Mouse (Mus musculus): ENCODE data around the gene Jakmip3. TPM values are rescaled to one million over a fixed set of nuclear protein-coding genes. Genes with fewer than 3 reads are reported as not detected.

The Jakmip3 gene
- total RNA-seq, 1 experiment from 2014 or later, result 14.1 TPM

DNA sequence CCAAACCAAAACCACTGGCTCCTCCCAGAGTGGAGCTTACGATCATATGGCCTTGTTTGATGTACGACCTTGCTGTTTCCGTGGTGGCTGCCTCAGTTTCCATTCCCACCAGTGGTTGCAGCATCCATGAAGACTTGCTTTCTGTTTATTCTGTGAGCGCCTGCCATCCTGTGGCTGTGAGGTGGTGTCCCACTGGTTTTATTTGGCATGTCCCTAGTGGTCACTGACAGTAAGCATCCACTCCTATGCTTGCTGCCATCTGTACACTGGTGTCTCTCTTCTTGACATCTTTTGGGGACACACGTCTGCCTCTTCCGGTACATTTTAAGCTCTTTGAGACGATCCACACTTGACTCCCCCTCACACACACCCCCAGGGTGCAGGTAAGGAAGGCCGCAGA, 7.2 kb downstream of the Jakmip3 start:
- DNase-seq, result no peak

DNA sequence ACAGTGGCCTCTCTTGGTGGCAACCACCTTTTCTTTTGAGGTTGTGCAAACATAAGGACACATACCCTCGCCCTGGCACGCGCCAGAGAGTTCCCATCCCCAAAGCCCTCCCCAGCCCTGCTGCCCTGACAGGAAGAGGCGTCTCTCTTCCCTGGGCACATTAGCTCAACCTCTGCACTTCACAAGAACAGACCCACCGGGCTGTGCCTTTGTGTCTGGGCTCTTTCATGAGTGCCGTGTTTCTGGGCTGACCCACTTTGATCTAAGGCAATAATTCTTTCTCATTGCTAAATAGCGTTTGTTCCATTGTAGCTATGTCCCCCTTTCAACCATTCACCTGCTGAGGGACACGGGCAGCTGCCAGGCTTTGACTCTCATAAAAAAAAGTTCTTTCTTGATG, 7.8 kb downstream of the Jakmip3 start:
- no peak for DNase-seq

DNA sequence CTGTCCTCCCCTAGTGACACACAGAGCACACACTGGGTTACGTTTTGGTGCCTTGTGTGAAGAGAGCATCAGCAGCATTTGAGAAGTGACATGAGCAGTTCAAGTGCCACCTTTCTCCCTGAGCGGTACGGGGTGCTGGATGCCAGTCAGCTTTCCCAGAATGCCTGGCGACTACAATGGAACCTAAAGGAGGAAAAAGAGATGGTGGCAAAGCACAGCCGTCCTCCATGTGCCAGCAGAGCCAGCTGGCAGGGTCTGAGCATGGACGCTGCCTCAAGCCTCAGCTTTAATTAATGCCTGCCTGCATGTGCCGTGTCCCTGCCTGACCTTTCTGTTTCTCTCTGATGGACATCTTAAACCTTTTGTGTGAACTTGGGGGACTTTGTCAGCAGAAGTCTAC, 15.3 kb downstream of the Jakmip3 start:
- no peak for DNase-seq

DNA sequence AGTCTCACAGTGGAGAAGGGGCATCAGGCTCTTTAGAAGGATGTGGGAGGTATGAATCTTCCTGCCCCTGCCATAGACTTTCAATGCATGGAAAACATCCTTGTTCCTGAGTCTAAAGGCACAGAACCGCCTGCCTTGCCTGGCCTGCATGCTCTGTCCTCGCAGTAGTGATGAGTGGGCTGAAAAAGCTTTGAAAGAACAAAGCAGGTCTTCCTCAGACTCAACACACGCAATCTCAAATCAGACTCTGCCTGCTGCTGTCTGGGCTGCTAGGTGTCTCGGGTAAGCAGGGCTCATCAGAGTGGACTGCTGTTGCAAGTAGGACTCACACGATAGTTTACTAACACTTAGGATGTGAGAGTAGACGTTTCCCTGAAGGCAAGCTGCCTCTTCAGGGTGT, 16.6 kb downstream of the Jakmip3 start:
- DNase-seq, result no peak

DNA sequence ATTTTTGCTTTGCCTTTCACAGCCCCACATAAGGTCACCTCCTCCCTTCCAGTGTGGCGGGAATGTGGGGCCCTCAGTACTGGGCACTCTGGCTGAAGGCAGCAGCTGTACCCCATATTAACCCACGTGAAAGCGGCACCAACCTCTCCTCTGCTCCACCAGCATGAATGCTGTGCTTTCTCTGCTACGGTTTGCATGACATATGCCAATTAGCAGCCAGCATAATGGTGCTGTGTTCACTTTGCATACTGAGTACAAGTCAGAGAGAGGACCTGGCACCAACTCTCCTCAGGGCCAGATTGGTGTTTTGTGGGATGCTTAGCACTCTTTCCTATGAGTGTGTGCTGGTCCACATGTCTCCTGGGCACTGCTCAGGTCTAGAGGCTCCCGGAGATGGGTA, 19.2 kb downstream of the Jakmip3 start:
- DNase-seq, result no peak

DNA sequence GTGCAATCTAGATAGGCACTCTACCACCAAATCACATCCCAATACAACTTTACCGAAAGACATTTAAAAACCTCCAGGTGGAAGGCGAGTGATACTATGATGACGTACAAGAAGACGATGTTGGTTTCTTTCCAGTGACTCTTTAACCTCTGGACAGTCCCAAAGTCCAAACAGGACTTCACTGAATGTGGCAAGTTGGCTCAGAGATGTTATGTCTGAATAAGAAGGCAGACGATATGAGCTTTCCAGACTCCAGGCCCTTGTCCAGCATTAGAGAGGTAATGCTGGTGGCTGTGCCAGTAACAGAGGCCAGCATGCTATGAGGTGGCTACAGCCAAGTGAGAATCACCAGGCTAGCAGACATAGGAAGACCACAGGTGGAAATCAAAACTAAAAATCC, 23.2 kb downstream of the Jakmip3 start:
- no peak for DNase-seq

DNA sequence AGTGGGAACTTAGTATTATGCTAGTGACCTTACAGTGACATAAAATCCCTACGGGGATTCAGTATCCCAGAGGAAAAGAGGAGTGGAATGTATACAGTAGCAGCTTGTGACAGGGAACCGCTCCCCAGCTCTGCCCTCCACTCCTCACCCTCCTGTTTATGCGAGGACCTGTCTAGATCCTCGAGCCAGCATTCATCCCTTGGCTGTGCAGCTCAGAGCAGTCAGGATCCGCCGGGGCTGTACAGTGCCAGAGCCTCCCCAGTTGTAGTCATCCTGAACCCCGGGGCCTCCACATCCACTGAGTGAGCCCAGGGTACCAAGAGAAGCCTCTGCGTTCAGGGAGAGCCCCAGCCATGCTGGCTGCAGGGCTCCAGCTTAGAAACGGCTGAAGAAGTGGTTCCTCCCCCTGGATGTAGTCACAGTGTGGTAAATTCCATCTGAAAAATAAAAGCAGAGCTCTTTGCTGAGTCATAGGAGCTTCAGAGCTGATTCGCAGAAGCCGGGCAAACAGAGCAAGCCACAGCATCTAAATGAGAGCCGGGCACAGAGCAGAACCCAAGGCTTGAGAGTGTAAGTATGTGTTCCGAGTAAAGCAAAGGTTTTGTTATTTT, 27.6 kb downstream of the Jakmip3 start:
- DNase-seq, result peak; percentile 8

DNA sequence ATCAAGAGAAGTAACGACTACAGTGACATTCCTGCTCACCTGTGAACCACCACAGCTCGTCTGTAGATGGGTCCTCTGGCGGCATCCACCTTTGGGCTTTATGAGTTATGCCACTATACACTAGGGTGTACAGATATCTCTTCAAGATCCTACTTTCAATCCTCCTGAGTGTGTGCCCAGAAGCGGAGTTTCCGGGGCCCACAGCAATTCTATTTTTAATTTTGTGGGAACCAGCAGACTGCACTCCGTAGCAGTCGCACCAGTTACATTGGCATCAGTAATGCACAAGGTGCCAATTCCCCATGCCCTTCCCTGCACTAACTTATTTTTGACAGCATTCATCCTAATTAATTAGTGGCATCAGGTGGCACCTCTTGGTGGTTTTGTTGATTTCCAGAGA, 37.0 kb downstream of the Jakmip3 start:
- DNase-seq, result no peak

DNA sequence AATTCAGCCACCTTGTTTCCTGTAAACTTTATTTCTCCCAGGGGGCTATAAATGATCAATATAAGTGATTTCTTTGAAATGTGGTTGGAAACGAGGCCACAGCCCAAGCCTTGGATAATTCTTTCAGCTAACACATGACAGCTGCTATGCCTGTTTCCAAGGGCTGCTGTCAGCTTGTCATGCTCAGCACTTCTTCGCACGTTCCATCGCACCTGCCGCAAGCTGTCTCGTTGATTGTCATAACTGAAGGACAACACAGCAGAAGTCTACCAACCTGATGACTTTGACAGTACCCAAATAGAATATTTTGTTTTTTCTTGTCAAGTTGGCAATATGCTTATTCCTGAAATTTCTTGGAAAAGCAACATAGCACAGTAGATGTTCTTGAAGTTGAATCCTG, 44.0 kb downstream of the Jakmip3 start:
- DNase-seq, result no peak

DNA sequence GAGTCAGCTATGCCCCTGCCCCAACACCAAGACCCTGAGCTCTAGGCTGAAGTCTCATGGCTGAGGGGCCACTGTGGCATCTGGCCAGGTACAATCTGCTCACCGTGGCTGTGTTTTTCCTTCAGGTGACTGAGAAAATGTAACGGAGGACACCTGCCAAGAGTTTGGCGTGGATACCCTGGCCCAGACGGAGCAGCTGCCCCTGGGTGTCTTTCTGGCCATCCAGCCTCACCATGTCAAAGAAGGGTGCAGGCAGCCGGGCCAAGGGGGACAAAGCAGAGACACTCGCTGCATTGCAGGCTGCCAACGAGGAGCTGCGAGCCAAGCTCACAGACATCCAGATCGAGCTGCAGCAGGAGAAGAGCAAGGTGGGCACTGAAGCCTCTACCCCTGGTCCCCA, 48.6 kb downstream of the Jakmip3 start:
- DNase-seq, result no peak

DNA sequence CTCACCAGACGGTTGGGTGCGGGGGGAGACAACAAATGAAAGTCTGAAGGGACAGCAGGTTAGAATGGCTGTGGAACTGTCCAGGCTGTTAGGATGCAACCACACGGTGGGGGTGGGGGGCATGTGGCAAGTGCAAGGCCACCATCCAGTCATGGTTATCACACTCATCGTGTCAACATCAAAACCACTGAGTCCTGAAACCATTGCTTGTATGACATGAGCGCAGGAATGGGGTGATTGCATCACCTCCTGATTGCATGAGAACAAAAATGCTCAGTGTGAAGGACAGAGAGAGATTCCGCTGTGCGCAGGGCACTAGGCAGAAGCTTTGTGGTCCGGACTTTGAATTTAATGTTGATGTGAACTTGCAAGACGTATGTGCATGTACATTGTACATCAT, 62.2 kb downstream of the Jakmip3 start:
- DNase-seq, result peak; percentile 7

DNA sequence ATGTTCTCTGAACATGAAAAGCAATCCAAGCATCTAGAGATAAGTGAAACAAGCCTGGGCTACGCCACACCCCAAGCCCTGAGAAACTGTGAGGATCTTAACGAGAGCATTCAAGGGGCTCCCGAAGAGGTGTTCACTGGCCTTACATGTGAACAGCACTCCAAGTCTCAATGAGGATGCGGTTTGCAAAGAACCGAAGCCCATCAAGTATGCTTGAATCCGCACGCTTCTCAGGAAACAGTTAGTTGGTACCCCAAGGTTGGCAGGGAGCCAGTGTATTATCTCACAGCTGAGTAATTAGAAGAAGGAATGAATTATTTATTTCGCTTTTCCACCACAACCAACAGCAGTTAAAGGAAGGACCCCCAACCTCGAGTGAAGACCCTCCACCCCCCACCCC, 62.7 kb downstream of the Jakmip3 start:
- no peak for DNase-seq

DNA sequence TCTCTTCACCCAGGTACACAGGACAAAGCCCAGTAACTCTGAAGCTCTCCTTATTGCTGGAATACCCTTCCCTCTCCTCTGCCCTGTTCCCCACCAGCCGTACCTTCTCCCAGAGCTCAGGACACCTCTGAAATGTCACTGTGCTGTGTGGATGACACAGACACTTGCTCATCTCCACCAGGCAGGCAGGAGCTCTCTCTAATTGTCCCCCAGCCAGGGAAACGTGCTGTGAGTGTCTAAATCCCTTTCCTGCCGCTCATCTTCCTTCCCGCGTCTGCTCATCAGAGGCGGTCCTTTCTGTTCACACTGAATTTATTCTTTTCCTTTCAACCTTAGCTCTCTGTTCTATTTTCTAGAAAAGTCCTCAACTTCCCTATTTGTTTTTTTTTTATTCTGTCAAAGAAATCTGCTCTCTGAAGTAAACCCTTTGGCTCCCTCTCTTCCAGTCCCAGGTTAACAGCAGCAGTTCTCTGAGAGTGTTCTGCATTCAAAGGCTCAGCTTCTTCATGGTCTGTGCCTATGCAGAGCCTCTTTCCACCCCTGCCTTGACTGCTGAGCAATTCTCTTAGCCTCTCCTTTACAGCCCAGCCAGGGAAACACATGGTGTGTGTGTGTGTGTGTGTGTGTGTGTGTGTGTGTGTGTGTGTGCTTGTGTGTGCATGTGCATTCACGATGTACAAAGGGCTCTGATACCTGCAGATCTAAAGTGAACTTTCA, 69.4 kb downstream of the Jakmip3 start:
- DNase-seq, result no peak

DNA sequence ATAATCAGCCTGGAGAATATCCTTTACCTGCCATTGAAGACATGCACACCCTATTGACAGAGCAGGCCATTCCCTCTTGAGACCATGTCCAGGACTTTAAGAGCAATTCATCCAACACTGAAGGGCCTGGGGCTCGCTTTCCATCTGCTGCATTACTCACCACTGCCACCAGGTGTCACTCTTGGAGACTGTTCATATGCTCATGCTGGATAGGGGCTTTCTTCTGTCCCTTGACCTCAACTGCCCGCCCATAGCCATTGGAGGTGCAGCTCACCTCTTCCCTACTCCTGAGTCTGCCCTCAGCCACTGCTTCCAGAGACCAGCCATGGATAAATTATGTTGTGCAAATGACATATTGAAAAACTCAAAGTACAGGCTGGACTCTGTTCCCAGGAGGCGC, 70.5 kb downstream of the Jakmip3 start:
- peak; percentile 43 for DNase-seq

DNA sequence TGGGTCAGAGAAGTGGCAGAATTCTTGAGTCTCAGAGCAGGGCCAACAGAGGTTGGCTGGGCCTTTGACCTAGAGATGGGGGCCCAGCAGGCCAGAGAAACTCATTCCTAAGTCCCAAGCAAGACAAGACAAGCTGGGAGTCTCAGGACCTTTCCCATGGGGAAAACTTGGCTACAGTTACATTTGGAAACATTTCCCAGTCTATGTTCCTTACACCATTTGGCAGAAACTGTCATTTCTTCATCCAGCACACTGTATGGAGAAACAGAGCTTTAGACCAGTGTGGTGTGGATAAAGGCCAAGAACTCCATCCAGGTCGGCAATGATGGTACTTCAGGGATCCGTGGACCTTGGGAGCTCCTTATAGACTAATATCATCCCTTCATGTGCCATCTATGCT, 71.1 kb downstream of the Jakmip3 start:
- no peak for DNase-seq

DNA sequence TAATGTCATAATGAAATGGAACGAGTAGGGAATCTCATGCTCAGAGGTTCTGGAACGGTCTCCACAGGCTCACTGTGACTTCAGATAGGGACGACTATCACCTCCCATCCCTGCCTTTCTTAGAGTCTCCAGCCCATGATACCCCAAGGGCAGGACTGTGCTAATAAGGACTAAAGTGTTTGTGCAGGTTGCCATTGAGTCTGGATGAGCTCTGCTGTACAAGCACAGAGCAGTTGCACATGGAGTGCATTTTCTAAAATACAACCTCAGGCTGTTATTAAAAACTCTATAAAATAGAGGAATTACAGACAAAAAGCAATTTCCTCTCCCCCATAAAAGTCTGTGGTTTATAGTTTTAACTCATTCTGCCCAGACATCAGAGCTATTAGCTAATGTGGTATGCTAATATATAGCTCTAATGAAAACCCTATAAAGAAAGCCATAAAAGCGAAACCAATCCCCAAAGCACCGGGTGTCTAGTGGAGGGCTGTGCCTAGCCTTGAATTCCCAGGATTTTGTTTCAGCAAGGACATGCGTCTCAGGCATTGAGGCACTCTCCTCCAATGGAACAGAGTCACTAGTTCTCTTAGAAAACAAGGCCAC, 72.3 kb downstream of the Jakmip3 start:
- no peak for DNase-seq

DNA sequence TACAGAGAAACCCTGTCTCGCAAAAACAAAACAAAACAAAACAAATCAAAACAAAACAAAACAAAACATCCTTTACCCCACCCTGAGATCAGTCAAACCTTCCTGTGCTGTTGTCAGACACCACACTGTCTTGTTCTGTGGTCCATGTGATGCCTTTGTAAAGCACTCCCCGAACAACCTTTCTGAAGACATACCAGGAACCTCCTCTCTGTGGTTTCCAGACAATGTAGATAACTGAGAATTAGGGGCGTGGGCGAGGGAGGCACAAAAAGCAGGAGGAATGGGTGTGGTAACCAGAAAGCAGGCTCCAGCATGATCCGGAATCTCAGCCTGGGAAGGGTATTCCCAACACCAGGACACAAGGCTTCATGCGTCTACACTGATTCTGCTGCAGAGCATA, 74.6 kb downstream of the Jakmip3 start:
- DNase-seq, result no peak

DNA sequence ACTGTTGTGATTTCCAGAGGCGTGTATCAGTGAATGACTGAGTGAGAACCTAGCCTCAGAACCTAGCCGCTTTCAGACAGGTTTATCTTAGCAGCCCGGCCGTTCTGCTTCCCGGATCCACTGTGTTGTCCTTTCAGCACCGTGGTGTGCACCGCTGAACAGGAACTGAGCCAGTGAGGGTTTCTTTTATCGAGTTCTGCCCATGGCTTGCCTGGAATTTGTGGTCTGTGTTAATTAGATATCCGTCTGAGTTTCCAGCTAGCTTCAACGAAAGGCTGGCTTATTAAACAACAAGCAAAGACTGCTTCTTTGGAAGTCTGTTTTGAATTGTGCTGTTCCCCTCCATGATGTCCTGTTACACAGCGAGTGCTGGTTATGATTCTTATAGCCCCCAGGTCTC, 75.8 kb downstream of the Jakmip3 start:
- DNase-seq, result no peak

DNA sequence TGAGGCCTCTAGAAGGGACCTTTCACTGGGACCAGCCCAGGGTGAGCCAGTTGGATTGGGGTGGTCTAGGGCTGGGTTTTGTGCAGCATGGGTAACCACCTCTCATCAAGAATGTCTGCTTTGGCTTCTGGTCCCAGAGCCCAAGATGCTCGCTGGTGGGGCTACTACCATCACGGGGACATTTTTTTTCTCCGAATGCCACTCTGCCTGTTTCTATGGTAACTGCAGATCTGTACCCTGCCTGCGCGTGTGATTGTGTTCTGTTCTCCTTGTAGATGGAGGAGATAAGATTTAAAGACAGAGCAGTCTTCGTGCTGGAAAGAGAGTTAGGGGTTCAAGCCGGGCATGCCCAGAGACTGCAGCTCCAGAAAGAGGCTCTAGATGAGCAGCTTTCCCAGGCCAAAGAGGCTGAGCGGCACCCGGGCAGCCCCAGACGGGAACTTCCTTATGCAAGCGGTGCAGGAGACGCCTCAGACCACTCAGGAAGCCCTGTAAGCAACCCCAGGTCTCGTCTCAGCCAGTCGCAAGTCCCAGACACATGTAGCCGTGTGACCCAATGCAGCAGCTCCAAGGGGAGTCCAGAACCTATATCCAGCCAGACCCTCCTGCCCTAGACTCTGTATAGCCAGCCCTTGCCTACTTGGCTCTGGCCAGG, 76.8 kb downstream of the Jakmip3 start:
- DNase-seq, result no peak

DNA sequence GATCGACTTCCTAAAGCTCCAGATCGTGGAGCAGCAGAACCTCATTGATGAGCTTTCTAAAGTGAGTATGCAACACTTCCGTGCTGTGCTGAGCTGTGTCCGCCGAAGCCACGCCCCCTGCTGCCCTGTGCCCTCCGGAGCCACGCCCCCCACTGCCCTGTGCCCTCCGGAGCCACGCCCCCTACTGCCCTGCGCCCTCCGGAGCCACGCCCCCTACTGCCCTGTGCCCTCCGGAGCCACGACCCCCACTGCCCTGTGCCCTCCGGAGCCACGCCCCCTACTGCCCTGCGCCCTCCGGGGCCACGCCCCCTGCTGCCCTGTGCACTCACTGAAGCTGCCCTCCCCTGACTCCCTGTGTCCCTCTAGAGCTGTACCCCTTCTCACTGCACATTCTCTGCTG, 80.4 kb downstream of the Jakmip3 start:
- no peak for DNase-seq

DNA sequence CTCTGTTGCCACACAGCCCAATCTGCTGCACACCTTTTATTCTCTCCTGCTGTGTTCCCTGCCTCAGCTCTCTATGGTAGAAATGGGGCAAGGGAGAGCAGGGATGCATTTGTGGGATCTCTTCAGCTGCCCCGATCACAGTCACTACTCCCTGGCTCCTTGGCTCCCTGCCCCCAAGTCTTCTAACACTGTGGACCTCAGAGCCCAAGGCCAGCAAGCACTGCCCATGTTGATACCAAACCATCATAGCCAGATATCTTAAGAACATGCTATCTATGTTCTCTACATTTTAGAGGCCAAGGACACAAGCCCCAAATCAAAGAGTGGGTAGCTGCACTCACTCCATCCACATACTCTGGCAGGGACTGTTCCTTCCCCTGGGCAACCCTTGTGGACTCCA, 80.8 kb downstream of the Jakmip3 start:
- no peak for DNase-seq

DNA sequence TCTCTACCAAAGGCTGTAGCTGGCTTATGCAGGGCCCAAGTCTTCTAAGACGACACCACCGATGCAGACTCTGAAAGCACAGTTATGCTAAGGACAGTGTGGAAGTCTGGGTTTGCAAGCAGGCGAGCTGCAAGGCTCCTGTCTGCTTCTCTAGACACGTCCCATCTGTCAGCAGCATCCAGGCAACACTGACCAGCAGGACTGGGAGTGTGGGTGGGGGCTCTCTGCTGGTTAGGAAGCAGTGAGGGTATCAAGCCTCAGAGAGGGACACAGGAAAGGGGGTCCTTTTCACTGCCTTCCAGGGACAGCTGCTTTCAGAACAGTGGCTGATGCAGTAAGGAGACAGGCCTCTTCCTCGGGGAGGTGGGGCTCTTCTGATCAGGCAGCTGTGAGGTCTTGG, 86.6 kb downstream of the Jakmip3 start:
- no peak for DNase-seq

DNA sequence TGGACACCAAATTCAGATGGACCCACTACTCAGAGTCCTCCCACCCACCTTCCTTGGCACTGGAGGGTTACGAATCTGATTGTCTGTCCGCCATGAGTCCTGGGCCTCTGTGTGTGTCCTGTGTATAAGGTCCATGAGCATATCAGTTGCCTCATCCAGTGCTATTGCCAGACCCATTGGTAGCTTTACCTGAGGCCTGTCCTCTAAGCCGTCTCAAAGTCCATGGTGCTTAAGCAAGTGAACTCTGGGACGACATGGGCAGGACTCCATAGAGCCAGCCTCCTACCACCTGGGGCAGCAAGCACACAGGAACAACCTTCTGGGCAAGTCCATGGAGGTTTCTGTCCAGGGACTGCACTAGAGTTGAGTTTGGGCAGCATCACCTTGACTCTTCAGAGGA, 90.7 kb downstream of the Jakmip3 start:
- DNase-seq, result no peak

DNA sequence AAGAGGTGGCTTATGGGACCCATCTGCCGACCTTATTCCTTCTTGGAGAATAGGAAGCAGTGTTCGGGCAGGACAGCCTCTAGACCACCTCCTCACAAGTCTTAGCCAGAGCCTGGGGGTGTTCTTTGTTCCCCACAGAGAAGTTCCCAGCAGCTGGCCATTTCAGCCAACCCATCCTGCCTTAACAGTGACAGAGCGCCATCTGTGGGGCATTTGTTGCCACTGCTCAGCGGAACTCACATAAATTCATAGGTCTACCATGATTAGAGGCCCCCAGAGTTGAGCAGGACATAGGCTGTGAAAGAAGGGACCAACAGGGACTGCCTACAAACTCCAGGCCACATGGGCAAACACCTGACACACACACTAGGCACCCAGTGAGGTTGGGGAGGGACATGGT, 122.9 kb downstream of the Jakmip3 start:
- no peak for DNase-seq

Measured in adrenal gland, postnatal 25 days (tissue).